Mouse (Mus musculus): ENCODE results near the gene Sirt4. TPM values are rescaled to one million over a fixed set of nuclear protein-coding genes. Genes with fewer than 3 reads are reported as not detected.
A peak's percentile ranks its signal among the peaks of the same experiment; 100 is the strongest.

Gene Sirt4
- polyA plus RNA-seq, 1 experiment from 2014 or later, result 6.4 TPM

DNA sequence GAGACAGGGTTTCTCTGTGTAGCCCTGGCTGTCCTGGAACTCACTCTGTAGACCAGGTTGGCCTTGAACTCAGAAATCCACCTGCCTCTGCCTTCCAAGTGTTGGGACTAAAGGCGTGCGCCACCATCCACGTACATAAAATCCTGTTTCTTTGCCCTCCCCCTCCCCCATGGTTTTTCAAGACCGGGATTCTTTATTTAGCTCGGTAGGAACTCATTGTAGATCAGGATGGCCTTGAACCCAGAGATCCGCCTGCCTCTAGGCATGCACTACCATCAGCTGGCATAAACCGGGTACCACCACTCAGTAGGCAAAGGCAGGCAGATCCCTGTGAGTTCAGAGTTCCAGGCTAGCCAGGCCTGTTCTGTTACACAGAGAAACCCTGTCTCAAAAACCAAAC, 32.4 kb upstream of the Sirt4 start:
- no peak for ATAC-seq
- H3K4me1 ChIP-seq (replicated peaks; ENCODE audit: control insufficient read depth, insufficient read depth, low read length), result peaks cover 7% of the 10 kb centered on the region; the same call in 1 of the 2 replicates
- H3K9me3 ChIP-seq (ENCODE audit: control insufficient read depth), result no peaks in the 10 kb centered on the region
- no peak overlapping the region for H3K9ac ChIP-seq (ENCODE audit: low read depth, low read length)
- no peaks in the 10 kb centered on the region for H3K27me3 ChIP-seq (replicated peaks; ENCODE audit: control insufficient read depth, insufficient read depth, low read length)
- no peak overlapping the region for H3K4me2 ChIP-seq (replicated peaks; ENCODE audit: low read depth)
- peak overlapping the region; percentile 68 for H3K27ac ChIP-seq (ENCODE audit: low read depth, low read length)
- H3K36me3 ChIP-seq (ENCODE audit: control insufficient read depth, insufficient read depth), result peaks cover 19% of the 10 kb centered on the region; the same call in 1 of the 2 replicates
- WGBS, result 88% methylated on average over 7 of the region's 7 CpGs
- H3K4me3 ChIP-seq (ENCODE audit: low read depth, low read length), result no peak overlapping the region
- TF ChIP-seq CTCF (IDR thresholded peaks at IDR 0.05; ENCODE audit: low read depth), result no peak

- no peak for ATAC-seq
- Histone ChIP-seq H3K4me3 (ENCODE audit: low read depth, low read length) (no peak overlapping the region), H3K9ac (ENCODE audit: low read depth, low read length) (no peak overlapping the region), H3K4me1 (replicated peaks; ENCODE audit: control insufficient read depth, insufficient read depth, low read length) (peaks cover 7% of the 10 kb centered on the region; the same call in 1 of the 2 replicates), H3K27ac (ENCODE audit: low read depth, low read length) (peak overlapping the region; percentile 68), H3K36me3 (ENCODE audit: control insufficient read depth, insufficient read depth) (peaks cover 19% of the 10 kb centered on the region; the same call in 1 of the 2 replicates), H3K4me2 (replicated peaks; ENCODE audit: low read depth) (no peak overlapping the region), H3K27me3 (replicated peaks; ENCODE audit: control insufficient read depth, insufficient read depth, low read length) (no peaks in the 10 kb centered on the region), H3K9me3 (ENCODE audit: control insufficient read depth) (no peaks in the 10 kb centered on the region)
- 75% methylated on average over 32 of the region's 32 CpGs for WGBS
- no peak for TF ChIP-seq CTCF (IDR thresholded peaks at IDR 0.05; ENCODE audit: low read depth)
These were observed 31.8 kb upstream of the Sirt4 start for GRCm38 (mm10) chr5:115516081-115516907.

- no peaks in the 10 kb centered on the region for H3K27me3 ChIP-seq (replicated peaks; ENCODE audit: control insufficient read depth, insufficient read depth, low read length)
- peaks cover 1% of the 10 kb centered on the region for H3K4me1 ChIP-seq (replicated peaks; ENCODE audit: control insufficient read depth, insufficient read depth, low read length)
- H3K9ac ChIP-seq (ENCODE audit: low read depth, low read length), result no peak overlapping the region
- peak overlapping the region; percentile 40 for H3K4me2 ChIP-seq (replicated peaks; ENCODE audit: low read depth)
- H3K27ac ChIP-seq (ENCODE audit: low read depth, low read length), result peak overlapping the region; percentile 64
- peaks cover 19% of the 10 kb centered on the region; the same call in 1 of the 2 replicates for H3K36me3 ChIP-seq (ENCODE audit: control insufficient read depth, insufficient read depth)
- H3K9me3 ChIP-seq (ENCODE audit: control insufficient read depth), result no peaks in the 10 kb centered on the region
- no peak; the same call in 1 of the 2 replicates for ATAC-seq
- whole genome bisulfite sequencing, result 33% methylated on average over 20 of the region's 20 CpGs
- TF ChIP-seq CTCF (IDR thresholded peaks at IDR 0.05; ENCODE audit: low read depth), result no peak
- no peak overlapping the region for H3K4me3 ChIP-seq (ENCODE audit: low read depth, low read length)
These were observed 30.5 kb upstream of the Sirt4 start for GRCm38 (mm10) chr5:115514896-115515587.

- 73% methylated on average over 6 of the region's 6 CpGs for WGBS
These were observed 29.8 kb upstream of the Sirt4 start for GRCm38 (mm10) chr5:115514346-115514745.

GRCm38 (mm10) chr5:115513721-115514120, 29.2 kb upstream of the Sirt4 start:
- no peak overlapping the region for H3K4me2 ChIP-seq (replicated peaks; ENCODE audit: low read depth)
- no peak overlapping the region for H3K9ac ChIP-seq (ENCODE audit: low read depth, low read length)
- H3K9me3 ChIP-seq (ENCODE audit: control insufficient read depth), result no peaks in the 10 kb centered on the region
- TF ChIP-seq CTCF (IDR thresholded peaks at IDR 0.05; ENCODE audit: low read depth), result no peak
- 0 out of 2 replicates have a peak, but pooled peaks cover 19% of the 10 kb centered on the region for H3K36me3 ChIP-seq (ENCODE audit: control insufficient read depth, insufficient read depth)
- no peak for ATAC-seq
- H3K4me1 ChIP-seq (replicated peaks; ENCODE audit: control insufficient read depth, insufficient read depth, low read length), result peaks cover 6% of the 10 kb centered on the region
- H3K27ac ChIP-seq (ENCODE audit: low read depth, low read length), result 0 out of 2 replicates have a peak overlapping the region, but pooled peaks have one; percentile 4
- no peak overlapping the region for H3K4me3 ChIP-seq (ENCODE audit: low read depth, low read length)
- no peaks in the 10 kb centered on the region for H3K27me3 ChIP-seq (replicated peaks; ENCODE audit: control insufficient read depth, insufficient read depth, low read length)
- WGBS, result 86% methylated on average over 16 of the region's 16 CpGs

More at GRCm38 (mm10) chr5:115514346-115514745, 29.8 kb upstream of the Sirt4 start:
- Histone ChIP-seq H3K9ac (ENCODE audit: low read depth, low read length) (no peak overlapping the region), H3K27me3 (replicated peaks; ENCODE audit: control insufficient read depth, insufficient read depth, low read length) (no peaks in the 10 kb centered on the region), H3K4me3 (ENCODE audit: low read depth, low read length) (no peak overlapping the region), H3K4me1 (replicated peaks; ENCODE audit: control insufficient read depth, insufficient read depth, low read length) (peaks cover 6% of the 10 kb centered on the region), H3K9me3 (ENCODE audit: control insufficient read depth) (no peaks in the 10 kb centered on the region), H3K36me3 (ENCODE audit: control insufficient read depth, insufficient read depth) (peaks cover 19% of the 10 kb centered on the region; the same call in 1 of the 2 replicates), H3K27ac (ENCODE audit: low read depth, low read length) (peak overlapping the region; percentile 31; the same call in 1 of the 2 replicates), H3K4me2 (replicated peaks; ENCODE audit: low read depth) (0 out of 2 replicates have a peak overlapping the region, but pooled peaks have one; percentile 40)
- TF ChIP-seq CTCF (IDR thresholded peaks at IDR 0.05; ENCODE audit: low read depth), result no peak
- ATAC-seq, result no peak

DNA sequence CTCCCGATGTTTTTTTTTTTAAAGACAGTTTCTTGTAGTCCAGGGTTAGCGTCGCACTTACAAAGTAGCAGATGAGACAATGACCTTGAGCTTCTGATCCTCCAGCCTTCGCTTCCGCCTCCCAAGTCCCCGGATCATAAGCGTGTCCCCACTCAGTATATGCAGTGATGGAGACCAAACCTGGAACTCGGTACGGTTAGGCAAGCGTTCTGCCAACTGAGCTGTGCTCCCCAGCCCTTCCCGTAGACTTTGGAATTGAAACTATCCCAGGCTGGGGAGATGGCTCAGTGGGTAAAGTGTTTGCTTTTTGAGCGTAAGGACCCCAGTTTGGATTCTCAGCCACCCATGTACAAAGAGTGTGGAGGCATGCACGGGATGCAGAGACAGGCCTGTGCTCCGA, 28.7 kb upstream of the Sirt4 start:
- Histone ChIP-seq H3K4me2 (replicated peaks; ENCODE audit: low read depth) (no peak overlapping the region), H3K27me3 (replicated peaks; ENCODE audit: control insufficient read depth, insufficient read depth, low read length) (no peaks in the 10 kb centered on the region), H3K36me3 (ENCODE audit: control insufficient read depth, insufficient read depth) (0 out of 2 replicates have a peak, but pooled peaks cover 19% of the 10 kb centered on the region), H3K9me3 (ENCODE audit: control insufficient read depth) (no peaks in the 10 kb centered on the region), H3K4me3 (ENCODE audit: low read depth, low read length) (no peak overlapping the region), H3K27ac (ENCODE audit: low read depth, low read length) (no peak overlapping the region), H3K9ac (ENCODE audit: low read depth, low read length) (no peak overlapping the region), H3K4me1 (replicated peaks; ENCODE audit: control insufficient read depth, insufficient read depth, low read length) (peaks cover 6% of the 10 kb centered on the region)
- 93% methylated on average over 14 of the region's 14 CpGs for WGBS
- ATAC-seq, result no peak
- no peak for TF ChIP-seq CTCF (IDR thresholded peaks at IDR 0.05; ENCODE audit: low read depth)

All from intestine, postnatal 0 days (tissue).